Mouse (Mus musculus): ENCODE results near the gene Rundc3a. TPM values are rescaled to one million over a fixed set of nuclear protein-coding genes. Genes with fewer than 3 reads are reported as not detected.
A peak's percentile ranks its signal among the peaks of the same experiment; 100 is the strongest.

Rundc3a gene
- polyA plus RNA-seq, 1 experiment from 2014 or later = 1.2 TPM

GRCm38 (mm10) chr11:102434406-102434805, 41.2 kb downstream of the Rundc3a start:
- Histone ChIP-seq H3K27me3 (ENCODE audit: control insufficient read depth, insufficient read depth, low read length) (no peaks in the 10 kb centered on the region; the same call in 1 of the 2 replicates), H3K4me2 (ENCODE audit: low read length) (no peak overlapping the region), H3K4me3 (ENCODE audit: control insufficient read depth in 1 of 2, insufficient read depth in 1 of 2, low read depth in 1 of 2, low read length in 2 of 2) (no peak overlapping the region), H3K9ac (ENCODE audit: low read length) (no peak overlapping the region), H3K27ac (replicated peaks in 1 of 2; ENCODE audit: control insufficient read depth in 1 of 2, insufficient read depth in 1 of 2, low read depth in 2 of 2, low read length in 2 of 2) (no peak overlapping the region), H3K4me1 (ENCODE audit: control insufficient read depth in 2 of 2, insufficient read depth in 2 of 2, low read length in 2 of 2) (peaks cover 11 to 50% of the 10 kb centered on the region in 2 experiments), H3K9me3 (ENCODE audit: control insufficient read depth, low read length) (no peaks in the 10 kb centered on the region), H3K36me3 (ENCODE audit: control insufficient read depth, insufficient read depth, low read length) (peaks cover 50% of the 10 kb centered on the region)
- no peak for ATAC-seq (ENCODE audit: insufficient number of reproducible peaks, insufficient read depth, low FRiP score, low read depth)
- WGBS = 12% methylated on average over 7 of the region's 7 CpGs

- WGBS = 90% methylated on average over 11 of the region's 11 CpGs
- H3K27me3 ChIP-seq (ENCODE audit: control insufficient read depth, insufficient read depth, low read length) = no peaks in the 10 kb centered on the region; the same call in 1 of the 2 replicates
- H3K36me3 ChIP-seq (ENCODE audit: control insufficient read depth, insufficient read depth, low read length) = peaks cover 56% of the 10 kb centered on the region
- H3K27ac ChIP-seq (replicated peaks in 1 of 2; ENCODE audit: control insufficient read depth in 1 of 2, insufficient read depth in 1 of 2, low read depth in 2 of 2, low read length in 2 of 2) = no peak overlapping the region
- no peak overlapping the region for H3K4me3 ChIP-seq (ENCODE audit: control insufficient read depth in 1 of 2, insufficient read depth in 1 of 2, low read depth in 1 of 2, low read length in 2 of 2)
- peaks cover 11 to 45% of the 10 kb centered on the region in 2 experiments for H3K4me1 ChIP-seq (ENCODE audit: control insufficient read depth in 2 of 2, insufficient read depth in 2 of 2, low read length in 2 of 2)
- no peak for ATAC-seq (ENCODE audit: insufficient number of reproducible peaks, insufficient read depth, low FRiP score, low read depth)
- no peaks in the 10 kb centered on the region for H3K9me3 ChIP-seq (ENCODE audit: control insufficient read depth, low read length)
- no peak overlapping the region for H3K9ac ChIP-seq (ENCODE audit: low read length)
- no peak overlapping the region for H3K4me2 ChIP-seq (ENCODE audit: low read length)
These were observed 41.9 kb downstream of the Rundc3a start for GRCm38 (mm10) chr11:102434816-102435705.

- Histone ChIP-seq H3K27me3 (ENCODE audit: control insufficient read depth, insufficient read depth, low read length) (no peaks in the 10 kb centered on the region; the same call in 1 of the 2 replicates), H3K9me3 (ENCODE audit: control insufficient read depth, low read length) (no peaks in the 10 kb centered on the region), H3K4me3 (ENCODE audit: control insufficient read depth in 1 of 2, insufficient read depth in 1 of 2, low read depth in 1 of 2, low read length in 2 of 2) (no peak overlapping the region), H3K9ac (ENCODE audit: low read length) (no peak overlapping the region), H3K27ac (replicated peaks in 1 of 2; ENCODE audit: control insufficient read depth in 1 of 2, insufficient read depth in 1 of 2, low read depth in 2 of 2, low read length in 2 of 2) (no peak overlapping the region), H3K4me2 (ENCODE audit: low read length) (no peak overlapping the region), H3K36me3 (ENCODE audit: control insufficient read depth, insufficient read depth, low read length) (peaks cover 65% of the 10 kb centered on the region), H3K4me1 (ENCODE audit: control insufficient read depth in 2 of 2, insufficient read depth in 2 of 2, low read length in 2 of 2) (peaks cover 11 to 45% of the 10 kb centered on the region in 2 experiments)
- ATAC-seq (ENCODE audit: insufficient number of reproducible peaks, insufficient read depth, low FRiP score, low read depth) = no peak
- 84% methylated on average over 18 of the region's 18 CpGs for WGBS
These were observed 42.7 kb downstream of the Rundc3a start for GRCm38 (mm10) chr11:102435754-102436470.

- WGBS = 82% methylated on average over 10 of the region's 10 CpGs
- H3K27me3 ChIP-seq (ENCODE audit: control insufficient read depth, insufficient read depth, low read length) = no peaks in the 10 kb centered on the region; the same call in 1 of the 2 replicates
These were observed 43.2 kb downstream of the Rundc3a start for GRCm38 (mm10) chr11:102436471-102436790.

GRCm38 (mm10) chr11:102437120-102438061, 44.2 kb downstream of the Rundc3a start:
- peak; percentile 11 for ATAC-seq (ENCODE audit: insufficient number of reproducible peaks, insufficient read depth, low FRiP score, low read depth)
- H3K4me3 ChIP-seq (ENCODE audit: control insufficient read depth in 1 of 2, insufficient read depth in 1 of 2, low read depth in 1 of 2, low read length in 2 of 2) = peak overlapping the region; percentile 52 to 61
- H3K4me2 ChIP-seq (ENCODE audit: low read length) = peak overlapping the region; percentile 96
- WGBS = 17% methylated on average over 86 of the region's 87 CpGs
- no peaks in the 10 kb centered on the region for H3K9me3 ChIP-seq (ENCODE audit: control insufficient read depth, low read length)
- peaks cover 80% of the 10 kb centered on the region for H3K36me3 ChIP-seq (ENCODE audit: control insufficient read depth, insufficient read depth, low read length)
- peaks cover 10 to 38% of the 10 kb centered on the region in 2 experiments for H3K4me1 ChIP-seq (ENCODE audit: control insufficient read depth in 2 of 2, insufficient read depth in 2 of 2, low read length in 2 of 2)
- H3K27ac ChIP-seq (replicated peaks in 1 of 2; ENCODE audit: control insufficient read depth in 1 of 2, insufficient read depth in 1 of 2, low read depth in 2 of 2, low read length in 2 of 2) = peak overlapping the region; percentile 41 to 47; a peak in 2 of 4 replicates
- H3K27me3 ChIP-seq (ENCODE audit: control insufficient read depth, insufficient read depth, low read length) = no peaks in the 10 kb centered on the region; the same call in 1 of the 2 replicates
- H3K9ac ChIP-seq (ENCODE audit: low read length) = peak overlapping the region; percentile 74

More at GRCm38 (mm10) chr11:102436471-102436790, 43.2 kb downstream of the Rundc3a start:
- H3K9ac ChIP-seq (ENCODE audit: low read length) = no peak overlapping the region
- H3K4me2 ChIP-seq (ENCODE audit: low read length) = no peak overlapping the region
- H3K36me3 ChIP-seq (ENCODE audit: control insufficient read depth, insufficient read depth, low read length) = peaks cover 70% of the 10 kb centered on the region
- H3K9me3 ChIP-seq (ENCODE audit: control insufficient read depth, low read length) = no peaks in the 10 kb centered on the region
- no peak overlapping the region for H3K4me3 ChIP-seq (ENCODE audit: control insufficient read depth in 1 of 2, insufficient read depth in 1 of 2, low read depth in 1 of 2, low read length in 2 of 2)
- H3K4me1 ChIP-seq (ENCODE audit: control insufficient read depth in 2 of 2, insufficient read depth in 2 of 2, low read length in 2 of 2) = peaks cover 10 to 41% of the 10 kb centered on the region in 2 experiments
- H3K27ac ChIP-seq (replicated peaks in 1 of 2; ENCODE audit: control insufficient read depth in 1 of 2, insufficient read depth in 1 of 2, low read depth in 2 of 2, low read length in 2 of 2) = no peak overlapping the region
- ATAC-seq (ENCODE audit: insufficient number of reproducible peaks, insufficient read depth, low FRiP score, low read depth) = no peak

GRCm38 (mm10) chr11:102438212-102439092, 45.2 kb downstream of the Rundc3a start:
- Histone ChIP-seq H3K9ac (ENCODE audit: low read length) (peak overlapping the region; percentile 74), H3K27me3 (ENCODE audit: control insufficient read depth, insufficient read depth, low read length) (no peaks in the 10 kb centered on the region; the same call in 1 of the 2 replicates), H3K4me1 (ENCODE audit: control insufficient read depth in 2 of 2, insufficient read depth in 2 of 2, low read length in 2 of 2) (peaks cover 10 to 38% of the 10 kb centered on the region in 2 experiments), H3K27ac (replicated peaks in 1 of 2; ENCODE audit: control insufficient read depth in 1 of 2, insufficient read depth in 1 of 2, low read depth in 2 of 2, low read length in 2 of 2) (0 out of 4 replicates have a peak overlapping the region, but pooled peaks of 1 of the 2 experiments have one; percentile 41), H3K4me2 (ENCODE audit: low read length) (peak overlapping the region; percentile 96), H3K4me3 (ENCODE audit: control insufficient read depth in 1 of 2, insufficient read depth in 1 of 2, low read depth in 1 of 2, low read length in 2 of 2) (peak overlapping the region; percentile 52 to 61), H3K9me3 (ENCODE audit: control insufficient read depth, low read length) (no peaks in the 10 kb centered on the region), H3K36me3 (ENCODE audit: control insufficient read depth, insufficient read depth, low read length) (peaks cover 86% of the 10 kb centered on the region)
- WGBS = 15% methylated on average over 77 of the region's 77 CpGs
- no peak for ATAC-seq (ENCODE audit: insufficient number of reproducible peaks, insufficient read depth, low FRiP score, low read depth)
